ENCODE assay signal across 23 mouse cellular contexts in genomic region chr16:29993111-29993510, GRCm38 (mm10).
DNase-seq lines count a peak whose midpoint lies in the region; ATAC-seq lines count a peak whose summit lies in the region.
"Had no signal": no experiment of that assay in that cellular context is flagged by ENCODE, and none has a peak within 500 bp of the region (broad histone marks: within the 10 kb centered on the region; RNA-seq: fewer than 3 reads in every experiment).

No protein-coding gene starts in this region.

- peak; percentile 24 for DNase-seq in adrenal gland, postnatal 14 days
- DNase-seq in adrenal gland, adult 8-10 months = no peak
- DNase-seq in heart, adult 11 months = peak; percentile 96
- no peak for DNase-seq in limb, embryonic 10.5 days (ENCODE audit: low spot score)
- no peak for DNase-seq in embryo, embryonic 9.5 days (ENCODE audit: extremely low spot score)
- no peak for DNase-seq in frontal cortex, postnatal 14 days (ENCODE audit: low spot score in 2 of 2)
- DNase-seq: adrenal gland, postnatal 25 days; B cell, adult 2 months; cerebellum, adult 18-20 months; cerebellum, adult 9-11 months; cerebellum, postnatal 36 days; gastrocnemius, postnatal 14 days; heart, postnatal 10 days; heart, postnatal 4 days had no signal

- no peaks in the 10 kb centered on the region for H3K27me3 ChIP-seq in heart, embryonic 12.5 days (replicated peaks)
- 0 out of 2 replicates have a peak, but pooled peaks cover 11% of the 10 kb centered on the region for H3K27me3 ChIP-seq in limb, embryonic 10.5 days (ENCODE audit: low read depth, poor library complexity, severe bottlenecking)
- H3K27me3 ChIP-seq: embryonic facial prominence, embryonic 15.5 days had no signal

- H3K9ac ChIP-seq in heart, embryonic 12.5 days = no peak overlapping the region
- H3K9ac ChIP-seq: embryonic facial prominence, embryonic 15.5 days; forebrain, embryonic 12.5 days; hindbrain, embryonic 12.5 days had no signal

- 71% methylated on average over 7 of the region's 7 CpGs for WGBS in heart, embryonic 12.5 days
- 72% methylated on average over 7 of the region's 7 CpGs for WGBS in limb, embryonic 10.5 days

- H3K27ac ChIP-seq in heart, embryonic 12.5 days (ENCODE audit: poor library complexity, severe bottlenecking) = no peak overlapping the region
- H3K27ac ChIP-seq in limb, embryonic 10.5 days = peak overlapping the region; percentile 53
- H3K27ac ChIP-seq: embryonic facial prominence, embryonic 15.5 days; forebrain, embryonic 12.5 days; hindbrain, embryonic 12.5 days; hindbrain, postnatal 0 days had no signal

- ATAC-seq in heart, embryonic 12.5 days (ENCODE audit: insufficient number of reproducible peaks, low FRiP score) = no peak
- ATAC-seq in megakaryocyte progenitor cell, adult 5-6 weeks (replicated peaks; ENCODE audit: poor library complexity) = 0 out of 2 replicates have a peak, but pooled peaks have one; percentile 7
- ATAC-seq: CD4-positive, CD25-positive, alpha-beta regulatory T cell, adult 4 months; hindbrain, postnatal 0 days had no signal

- peaks cover 18% of the 10 kb centered on the region for H3K4me1 ChIP-seq in heart, embryonic 12.5 days (replicated peaks)
- H3K4me1 ChIP-seq in limb, embryonic 10.5 days = peaks cover 75% of the 10 kb centered on the region

- no peak overlapping the region for H3K4me3 ChIP-seq in heart, embryonic 12.5 days
- no peak overlapping the region for H3K4me3 ChIP-seq in limb, embryonic 10.5 days
- H3K4me3 ChIP-seq: embryonic facial prominence, embryonic 15.5 days; erythroblast, embryonic 14.5 days; forebrain, embryonic 12.5 days; hindbrain, embryonic 12.5 days had no signal

- no peaks in the 10 kb centered on the region for H3K36me3 ChIP-seq in heart, embryonic 12.5 days
- no peaks in the 10 kb centered on the region for H3K36me3 ChIP-seq in limb, embryonic 10.5 days
- H3K36me3 ChIP-seq: embryonic facial prominence, embryonic 15.5 days; forebrain, embryonic 12.5 days; G1E; hindbrain, embryonic 12.5 days had no signal

- H3K9me3 ChIP-seq in heart, embryonic 12.5 days (replicated peaks) = no peaks in the 10 kb centered on the region
- H3K9me3 ChIP-seq in limb, embryonic 10.5 days (replicated peaks) = no peaks in the 10 kb centered on the region
- H3K9me3 ChIP-seq: embryonic facial prominence, embryonic 15.5 days; forebrain, embryonic 12.5 days; G1E; hindbrain, embryonic 12.5 days had no signal

- H3K4me2 ChIP-seq in heart, embryonic 12.5 days = no peak overlapping the region
- H3K4me2 ChIP-seq: embryonic facial prominence, embryonic 15.5 days; forebrain, embryonic 12.5 days; hindbrain, embryonic 12.5 days had no signal

Comparison
In these comparisons a context has a peak if more than half of its experiments do, and no peak if none do; other contexts are left out.
1. DNase-seq: peak in adrenal gland, postnatal 14 days (single experiment) and heart, adult 11 months (single experiment); none in adrenal gland, adult 8-10 months (single experiment), limb, embryonic 10.5 days (single experiment), embryo, embryonic 9.5 days (single experiment) and frontal cortex, postnatal 14 days (0 of 2).